ENCODE assay signal across 9 mouse cellular contexts in genomic region chr4:64530585-64530984, GRCm38 (mm10).
DNase-seq lines count a peak whose midpoint lies in the region; ATAC-seq lines count a peak whose summit lies in the region.
"Had no signal": no experiment of that assay in that cellular context is flagged by ENCODE, and none has a peak within 500 bp of the region (broad histone marks: within the 10 kb centered on the region; RNA-seq: fewer than 3 reads in every experiment).

No protein-coding gene starts in this region.

- H3K4me2 ChIP-seq in embryonic facial prominence, embryonic 14.5 days (ENCODE audit: low read depth, low read length), result no peak overlapping the region
- no peak overlapping the region for H3K4me2 ChIP-seq in midbrain, embryonic 13.5 days (replicated peaks)
- H3K4me2 ChIP-seq: limb, embryonic 12.5 days had no signal

- H3K27ac ChIP-seq in embryonic facial prominence, embryonic 14.5 days (replicated peaks; ENCODE audit: low read depth, low read length), result no peak overlapping the region
- no peak overlapping the region for H3K27ac ChIP-seq in midbrain, embryonic 13.5 days
- H3K27ac ChIP-seq: limb, embryonic 12.5 days had no signal

- no peak for ATAC-seq in embryonic facial prominence, embryonic 14.5 days (ENCODE audit: low read depth)
- no peak for ATAC-seq in midbrain, embryonic 13.5 days

- H3K4me1 ChIP-seq in embryonic facial prominence, embryonic 14.5 days (ENCODE audit: control insufficient read depth, insufficient read depth, low read length), result peaks cover 2% of the 10 kb centered on the region; the same call in 1 of the 2 replicates
- H3K4me1 ChIP-seq in midbrain, embryonic 13.5 days (replicated peaks), result no peaks in the 10 kb centered on the region

- H3K9ac ChIP-seq in embryonic facial prominence, embryonic 14.5 days (ENCODE audit: low read depth, low read length), result no peak overlapping the region
- no peak overlapping the region for H3K9ac ChIP-seq in midbrain, embryonic 13.5 days (replicated peaks)
- H3K9ac ChIP-seq: limb, embryonic 12.5 days had no signal

- WGBS in embryonic facial prominence, embryonic 14.5 days, result 76% methylated on average over 4 of the region's 4 CpGs
- 74% methylated on average over 4 of the region's 4 CpGs for WGBS in midbrain, embryonic 13.5 days

- DNase-seq in gastrocnemius, adult 18-20 months (ENCODE audit: low spot score), result peak; percentile 7
- no peak for DNase-seq in gastrocnemius, adult 8-10 months (ENCODE audit: low spot score in 2 of 2)
- peak; percentile 7 for DNase-seq in ovary, postnatal 14 days (ENCODE audit: low spot score)
- DNase-seq in ovary, adult 18-20 months (ENCODE audit: low spot score), result no peak
- DNase-seq in embryonic facial prominence, embryonic 14.5 days (ENCODE audit: low spot score), result peak; percentile 75
- peak; percentile 35 for DNase-seq in lung, postnatal 14 days
- DNase-seq in yolk sac, embryonic 10.5 days (ENCODE audit: low spot score), result no peak

- no peaks in the 10 kb centered on the region for H3K27me3 ChIP-seq in embryonic facial prominence, embryonic 14.5 days (replicated peaks; ENCODE audit: control insufficient read depth, insufficient read depth, low read length)
- no peaks in the 10 kb centered on the region for H3K27me3 ChIP-seq in midbrain, embryonic 13.5 days
- H3K27me3 ChIP-seq: limb, embryonic 12.5 days had no signal

- H3K4me3 ChIP-seq in embryonic facial prominence, embryonic 14.5 days (ENCODE audit: low read depth, low read length), result no peak overlapping the region
- H3K4me3 ChIP-seq in midbrain, embryonic 13.5 days (replicated peaks), result no peak overlapping the region
- H3K4me3 ChIP-seq: limb, embryonic 12.5 days had no signal

- no peaks in the 10 kb centered on the region for H3K36me3 ChIP-seq in embryonic facial prominence, embryonic 14.5 days (ENCODE audit: control insufficient read depth, insufficient read depth, low read length)
- no peaks in the 10 kb centered on the region for H3K36me3 ChIP-seq in midbrain, embryonic 13.5 days
- H3K36me3 ChIP-seq: limb, embryonic 12.5 days had no signal

- no peaks in the 10 kb centered on the region for H3K9me3 ChIP-seq in embryonic facial prominence, embryonic 14.5 days (ENCODE audit: control insufficient read depth, low read length)
- H3K9me3 ChIP-seq in midbrain, embryonic 13.5 days, result no peaks in the 10 kb centered on the region
- H3K9me3 ChIP-seq: limb, embryonic 12.5 days had no signal

Comparison
In these comparisons a context has a peak if more than half of its experiments do, and no peak if none do; other contexts are left out.
1. DNase-seq: peak in gastrocnemius, adult 18-20 months (single experiment), ovary, postnatal 14 days (single experiment), embryonic facial prominence, embryonic 14.5 days (single experiment) and lung, postnatal 14 days (single experiment); none in gastrocnemius, adult 8-10 months (0 of 2), ovary, adult 18-20 months (single experiment) and yolk sac, embryonic 10.5 days (single experiment).